Mouse (Mus musculus) brain, adult 2 months (tissue): Measurements from ENCODE around the gene Phlda2.

ENCODE experiments used
- DNase-seq: peaks from one replicate; pipeline ENCODE4 v3.0.0; 2011; ENCODE audit warnings: low read depth, low spot score

The Phlda2 gene

GRCm38 (mm10) chr7:143463865-143464415 lies 39.0 kb downstream of the Phlda2 start:
- peak; percentile 77 for DNase-seq

- DNase-seq: no peak
These were observed 40.4 kb downstream of the Phlda2 start for GRCm38 (mm10) chr7:143462516-143462915.

GRCm38 (mm10) chr7:143461920-143462319 lies 41.0 kb downstream of the Phlda2 start:
- no peak for DNase-seq

- no peak for DNase-seq
These were observed 41.6 kb downstream of the Phlda2 start for GRCm38 (mm10) chr7:143461294-143461870.

GRCm38 (mm10) chr7:143460874-143461273 lies 42.1 kb downstream of the Phlda2 start, which contains the start of gene Cdkn1c:
Cdkn1c (minus strand) TSS chr7:143461050.
- DNase-seq: peak; percentile 81

- no peak for DNase-seq
These were observed 42.6 kb downstream of the Phlda2 start for GRCm38 (mm10) chr7:143460217-143460834.

- DNase-seq: no peak
These were observed 43.4 kb downstream of the Phlda2 start for GRCm38 (mm10) chr7:143459332-143460211.

- DNase-seq: no peak
These were observed 44.0 kb downstream of the Phlda2 start for GRCm38 (mm10) chr7:143458963-143459331.
